Mouse (Mus musculus): Measurements from ENCODE around the gene Slc22a21. TPM values are rescaled to one million over a fixed set of nuclear protein-coding genes. Genes with fewer than 3 reads are reported as not detected.

The Slc22a21 gene
- 2.2 TPM for polyA plus RNA-seq (2014; fragmentation: Illumina TruSeq; extraction: RNeasy Lipid Tissue Mini Kit (QIAGEN cat#74804); ENCODE audit: low read depth, low replicate concordance)

GRCm38 (mm10) chr11:53979788-53980621, at the start of gene Slc22a21:
TSS of gene Slc22a21 (minus strand) at chr11:53980332.

DNA sequence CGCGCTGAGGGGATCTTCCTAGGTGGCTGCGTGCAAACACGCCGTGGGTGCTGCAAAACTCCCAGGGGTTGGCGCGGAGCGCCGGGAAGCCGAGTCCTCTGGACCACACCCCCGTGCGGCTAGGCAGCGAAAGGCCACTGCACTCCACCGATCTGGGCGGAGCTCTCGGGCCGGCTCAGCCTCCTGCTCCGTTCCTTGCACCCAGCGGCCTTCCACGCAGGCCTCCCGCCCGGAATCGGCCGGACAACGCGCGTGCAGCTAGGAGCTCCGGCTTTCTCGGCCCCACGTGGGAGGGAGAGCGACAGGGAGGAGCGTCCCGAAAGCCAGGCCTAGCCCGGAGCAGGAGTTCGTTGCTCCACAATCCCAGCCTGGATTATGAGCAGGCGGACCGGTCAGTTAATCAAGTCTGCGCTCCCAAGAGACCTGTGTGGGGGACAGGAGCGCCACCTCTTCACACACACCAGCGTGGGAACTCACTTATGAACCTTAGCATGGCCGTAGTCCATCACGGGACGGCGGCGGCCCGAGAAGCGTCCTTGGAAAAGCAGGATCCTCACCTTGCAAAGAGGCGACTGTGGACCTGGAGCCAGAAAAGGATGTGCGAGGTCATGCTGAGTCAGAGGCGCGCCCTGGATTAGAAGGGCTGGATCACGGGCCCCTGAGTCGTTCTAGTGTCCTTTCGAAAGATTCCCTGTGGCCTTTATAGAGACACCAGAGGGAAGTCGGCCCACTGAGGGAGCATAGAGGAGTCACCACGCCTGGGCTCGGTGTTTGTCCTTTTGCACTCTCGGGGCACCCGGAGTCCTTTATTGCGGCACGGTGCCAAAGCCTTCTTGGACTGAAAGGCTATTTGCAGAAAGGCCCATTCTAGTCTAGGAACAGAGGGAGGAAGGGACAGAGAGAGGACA, 48.2 kb upstream of the Slc22a21 start, which contains the start of gene Slc22a4:
TSS of gene Slc22a4 (minus strand) at position 47 of the 908 bp plus-strand sequence.

Other genes with a start within 250 kb of the Slc22a21 start
- 4.8 TPM for gene Irf1, start 210.3 kb downstream of the Slc22a21 start, polyA plus RNA-seq (2014; fragmentation: Illumina TruSeq; extraction: RNeasy Lipid Tissue Mini Kit (QIAGEN cat#74804); ENCODE audit: low read depth, low replicate concordance)
- gene Gm17334, start 207.1 kb downstream of the Slc22a21 start, polyA plus RNA-seq (2014; fragmentation: Illumina TruSeq; extraction: RNeasy Lipid Tissue Mini Kit (QIAGEN cat#74804); ENCODE audit: low read depth, low replicate concordance): not detected
- gene Gm12216, start 121.1 kb downstream of the Slc22a21 start, polyA plus RNA-seq (2014; fragmentation: Illumina TruSeq; extraction: RNeasy Lipid Tissue Mini Kit (QIAGEN cat#74804); ENCODE audit: low read depth, low replicate concordance): not detected
- 33.5 TPM for gene Slc22a5, start 88.7 kb downstream of the Slc22a21 start, polyA plus RNA-seq (2014; fragmentation: Illumina TruSeq; extraction: RNeasy Lipid Tissue Mini Kit (QIAGEN cat#74804); ENCODE audit: low read depth, low replicate concordance)
- 3.2 TPM for gene Slc22a4, start 47.8 kb upstream of the Slc22a21 start, polyA plus RNA-seq (2014; fragmentation: Illumina TruSeq; extraction: RNeasy Lipid Tissue Mini Kit (QIAGEN cat#74804); ENCODE audit: low read depth, low replicate concordance)
- gene Pdlim4, start 88.7 kb upstream of the Slc22a21 start, polyA plus RNA-seq (2014; fragmentation: Illumina TruSeq; extraction: RNeasy Lipid Tissue Mini Kit (QIAGEN cat#74804); ENCODE audit: low read depth, low replicate concordance): not detected
- gene P4ha2, start 119.8 kb upstream of the Slc22a21 start, polyA plus RNA-seq (2014; fragmentation: Illumina TruSeq; extraction: RNeasy Lipid Tissue Mini Kit (QIAGEN cat#74804); ENCODE audit: low read depth, low replicate concordance): 4.4 TPM